Mouse (Mus musculus) c-Kit-positive CD71-positive TER-119-positive erythroid progenitor cells, embryonic 14.5 days (primary cell): ENCODE measurements around the gene Phf21a.
A peak's percentile ranks its signal among the peaks of the same experiment; 100 is the strongest.

Experiments
- DNase-seq: peaks from one replicate; pipeline ENCODE4 v3.0.0-alpha.2; 2013; ENCODE audit warnings: low spot score

The Phf21a gene

GRCm38 (mm10) chr2:92092817-92093216 is at the start of gene Phf21a:
Gene Phf21a, plus strand, starts transcription at chr2:92093117.
- no peak for DNase-seq

GRCm38 (mm10) chr2:92043285-92043684 is 49.6 kb upstream of the Phf21a start:
- DNase-seq: no peak

- DNase-seq: no peak
These were observed 45.3 kb upstream of the Phf21a start for GRCm38 (mm10) chr2:92047601-92048000.

GRCm38 (mm10) chr2:92048034-92048690 is 44.8 kb upstream of the Phf21a start:
- DNase-seq: no peak

- no peak for DNase-seq
These were observed 40.7 kb upstream of the Phf21a start for GRCm38 (mm10) chr2:92052188-92052587.

GRCm38 (mm10) chr2:92052754-92053153 is 40.2 kb upstream of the Phf21a start:
- no peak for DNase-seq

- DNase-seq: peak; percentile 80
These were observed 37.7 kb upstream of the Phf21a start for GRCm38 (mm10) chr2:92055101-92055813.

- DNase-seq: peak; percentile 52
These were observed 37.1 kb upstream of the Phf21a start for GRCm38 (mm10) chr2:92055831-92056236.

- no peak for DNase-seq
These were observed 36.2 kb upstream of the Phf21a start for GRCm38 (mm10) chr2:92056760-92057159.

GRCm38 (mm10) chr2:92058469-92058868 is 34.4 kb upstream of the Phf21a start:
- DNase-seq: peak; percentile 65

- DNase-seq: no peak
These were observed 34.0 kb upstream of the Phf21a start for GRCm38 (mm10) chr2:92058936-92059335.

- DNase-seq: no peak
These were observed 33.3 kb upstream of the Phf21a start for GRCm38 (mm10) chr2:92059481-92060220.

GRCm38 (mm10) chr2:92060291-92060690 is 32.6 kb upstream of the Phf21a start:
- DNase-seq: no peak

- no peak for DNase-seq
These were observed 31.6 kb upstream of the Phf21a start for GRCm38 (mm10) chr2:92061337-92061736.

- no peak for DNase-seq
These were observed 29.8 kb upstream of the Phf21a start for GRCm38 (mm10) chr2:92063106-92063505.

GRCm38 (mm10) chr2:92065269-92065888 is 27.5 kb upstream of the Phf21a start:
- no peak for DNase-seq

GRCm38 (mm10) chr2:92065938-92066337 is 27.0 kb upstream of the Phf21a start:
- no peak for DNase-seq

GRCm38 (mm10) chr2:92066899-92067298 is 26.0 kb upstream of the Phf21a start:
- no peak for DNase-seq

GRCm38 (mm10) chr2:92067600-92067999 is 25.3 kb upstream of the Phf21a start:
- DNase-seq: no peak

- no peak for DNase-seq
These were observed 23.3 kb upstream of the Phf21a start for GRCm38 (mm10) chr2:92069630-92070029.

GRCm38 (mm10) chr2:92071143-92071542 is 21.8 kb upstream of the Phf21a start:
- no peak for DNase-seq

- no peak for DNase-seq
These were observed 16.7 kb upstream of the Phf21a start for GRCm38 (mm10) chr2:92076086-92076692.
